Mouse (Mus musculus) stomach, embryonic 14.5 days (tissue): ENCODE measurements around the gene Pom121l2. TPM values are rescaled to one million over a fixed set of nuclear protein-coding genes. Genes with fewer than 3 reads are reported as not detected.
A peak's percentile ranks its signal among the peaks of the same experiment; 100 is the strongest.

Experiments used
- ATAC-seq: fragments of 200-750 bp; cut with Nextera tagmentation; 2 replicates; pipeline ENCODE4 v1.8.0; 2017; ENCODE audit warnings: low read depth, moderate TSS enrichment; ENCODE audit not compliant: insufficient number of reproducible peaks, insufficient read depth, low FRiP score
- H3K27ac ChIP-seq: fragments of 300-500 bp; sonication (generic); 2 replicates; pipeline ENCODE4 v1.5.1; 2014; ENCODE audit warnings: mild to moderate bottlenecking, low read length, moderate library complexity, mixed read lengths
- H3K27me3 ChIP-seq: fragments of 300-500 bp; sonication (generic); 2 replicates; pipeline ENCODE4 v1.6.1; 2014; ENCODE audit warnings: low read length, control low read depth, mixed read lengths; ENCODE audit not compliant: control insufficient read depth, insufficient read depth
- H3K36me3 ChIP-seq: fragments of 300-500 bp; sonication (generic); 2 replicates; pipeline ENCODE4 v1.6.1; 2014; ENCODE audit warnings: mild to moderate bottlenecking, control low read depth, low read length, moderate library complexity, mixed read lengths; ENCODE audit not compliant: control insufficient read depth, insufficient read depth
- H3K4me1 ChIP-seq: fragments of 300-500 bp; sonication (generic); 2 replicates; pipeline ENCODE4 v1.6.1; 2014; ENCODE audit warnings: low read length, control low read depth, mixed read lengths; ENCODE audit not compliant: control insufficient read depth, insufficient read depth
- H3K4me2 ChIP-seq: fragments of 300-500 bp; sonication (generic); replicated peaks from 2 replicates; pipeline ENCODE4 v1.6.1; 2014; ENCODE audit warnings: low read depth, low read length, control low read depth
- H3K4me3 ChIP-seq: fragments of 300-500 bp; sonication (generic); 2 replicates; pipeline ENCODE4 v1.5.1; 2014; ENCODE audit warnings: low read depth, low read length, control low read depth
- H3K9ac ChIP-seq: fragments of 300-500 bp; sonication (generic); replicated peaks from 2 replicates; pipeline ENCODE4 v1.6.1; 2014; ENCODE audit warnings: low read depth, mild to moderate bottlenecking, control low read depth, low read length, moderate library complexity, mixed read lengths
- H3K9me3 ChIP-seq: fragments of 300-500 bp; sonication (generic); 2 replicates; pipeline ENCODE4 v1.6.1; 2016; ENCODE audit warnings: low read depth, low read length, control low read depth; ENCODE audit not compliant: control insufficient read depth
- WGBS: fragments of 180-500 bp; shearing (Covaris S2); extraction: QIAGEN DNeasy Blood & Tissue Kit; methylation state at CpG from one replicate; pipeline ENCODE4 v1.1.7; 2014; 5-methylcytosine and 5-hydroxymethylcytosine counted together
- microRNA-seq: library from miRNA; unstranded; fragments of <30 nt; microRNA quantifications from one replicate; pipeline ENCODE4, GENCODE M21; 2016
- polyA plus RNA-seq: library from polyadenylated mRNA; unstranded; fragments of >200 nt; fragmentation: Nextera tagmentation; extraction: Ambion mirVana; gene quantifications from 2 replicates; pipeline ENCODE4 v1.2.1, GENCODE M21; 2014

Pom121l2 gene
- polyA plus RNA-seq, 1 experiment from 2014 or later: not detected

GRCm38 (mm10) chr13:22037415-22037814 lies 56.4 kb downstream of the Pom121l2 start:
- H3K4me2 ChIP-seq: no peak overlapping the region; the same call in 1 of the 2 replicates
- no peak for ATAC-seq
- H3K27me3 ChIP-seq: no peaks in the 10 kb centered on the region
- no peak overlapping the region for H3K4me3 ChIP-seq
- H3K9ac ChIP-seq: no peak overlapping the region
- H3K4me1 ChIP-seq: peaks cover 7% of the 10 kb centered on the region; the same call in 1 of the 2 replicates
- H3K27ac ChIP-seq: peak overlapping the region; percentile 87
- no peaks in the 10 kb centered on the region for H3K36me3 ChIP-seq
- WGBS: 44% methylated on average over 2 of the region's 2 CpGs
- H3K9me3 ChIP-seq: no peaks in the 10 kb centered on the region

Small RNAs within 50 kb of the gene (microRNA-seq; reads per million reads assigned to microRNA genes)
- not detected for gene Gm44390

Other genes starting within 250 kb of the Pom121l2 start
- 4.1 and 4.5 TPM in 2 replicates for gene Hist1h4j, start 246.1 kb upstream of the Pom121l2 start, polyA plus RNA-seq
- 10.9 and 13.1 TPM in 2 replicates for gene Hist1h4k, start 230.7 kb upstream of the Pom121l2 start, polyA plus RNA-seq
- gene Hist1h2ak, start 227.4 kb upstream of the Pom121l2 start, polyA plus RNA-seq: 10.1 and 13.3 TPM in 2 replicates
- 3.1 and 5.0 TPM in 2 replicates for gene Hist1h2bn, start 227.1 kb upstream of the Pom121l2 start, polyA plus RNA-seq
- 14.8 and 20.1 TPM in 2 replicates for gene Hist1h1b, start 200.6 kb upstream of the Pom121l2 start, polyA plus RNA-seq
- 166 and 187 TPM in 2 replicates for gene Hist1h3i, start 197.8 kb upstream of the Pom121l2 start, polyA plus RNA-seq
- gene Hist1h2an, start 194.0 kb upstream of the Pom121l2 start, polyA plus RNA-seq: 11.4 TPM in 1 of 2 replicates, not detected in the other
- 1.4 and 1.8 TPM in 2 replicates for gene Hist1h2bp, start 193.7 kb upstream of the Pom121l2 start, polyA plus RNA-seq
- gene Hist1h2bq, start 171.0 kb upstream of the Pom121l2 start, polyA plus RNA-seq: 17.5 and 19.7 TPM in 2 replicates
- gene Hist1h2ao, start 170.7 kb upstream of the Pom121l2 start, polyA plus RNA-seq: not detected in 2 replicates
- not detected in 2 replicates for gene Hist1h4m, start 169.4 kb upstream of the Pom121l2 start, polyA plus RNA-seq
- gene Hist1h4n, start 149.0 kb upstream of the Pom121l2 start, polyA plus RNA-seq: 18.2 and 28.4 TPM in 2 replicates
- 3,565 and 4,516 TPM in 2 replicates for gene Hist1h2ap, start 147.7 kb upstream of the Pom121l2 start, polyA plus RNA-seq
- gene Hist1h2br, start 147.5 kb upstream of the Pom121l2 start, polyA plus RNA-seq: 24.3 and 25.5 TPM in 2 replicates
- 16.5 and 16.8 TPM in 2 replicates for gene Zfp184, start 36.1 kb upstream of the Pom121l2 start, polyA plus RNA-seq
- 0.15 and 0.75 TPM in 2 replicates for gene Prss16, start 28.5 kb downstream of the Pom121l2 start, polyA plus RNA-seq
- gene Hist1h2ah, start 54.4 kb downstream of the Pom121l2 start, polyA plus RNA-seq: 10.3 and 12.7 TPM in 2 replicates
- gene Hist1h2bk, start 54.7 kb downstream of the Pom121l2 start, polyA plus RNA-seq: 7.0 and 7.5 TPM in 2 replicates
- gene Hist1h4i, start 60.2 kb downstream of the Pom121l2 start, polyA plus RNA-seq: 19.1 and 22.4 TPM in 2 replicates
- gene Hist1h2ag, start 61.8 kb downstream of the Pom121l2 start, polyA plus RNA-seq: 43.8 and 54.9 TPM in 2 replicates
- gene Hist1h2bj, start 62.0 kb downstream of the Pom121l2 start, polyA plus RNA-seq: 8.6 and 12.4 TPM in 2 replicates
- not detected in 2 replicates for gene Vmn1r188, start 103.2 kb downstream of the Pom121l2 start, polyA plus RNA-seq
- gene Vmn1r189, start 124.6 kb downstream of the Pom121l2 start, polyA plus RNA-seq: not detected in 2 replicates
- gene Vmn1r191, start 202.8 kb downstream of the Pom121l2 start, polyA plus RNA-seq: not detected in 2 replicates
- gene Vmn1r192, start 209.9 kb downstream of the Pom121l2 start, polyA plus RNA-seq: not detected in 2 replicates
- not detected in 2 replicates for gene Vmn1r193, start 242.0 kb downstream of the Pom121l2 start, polyA plus RNA-seq